Mouse (Mus musculus) brain, embryonic 18.5 days (tissue): Measurements from ENCODE around the gene Gm5728.
"Not testable (repeated sequence)": the region's sequence is repeated elsewhere in the genome, so short reads cannot be mapped to it uniquely, and the experiment has no call there.

Experiments used
- DNase-seq: peaks from one replicate; pipeline ENCODE4 v3.0.0-alpha.2; 2012; ENCODE audit warnings: low read depth, low spot score

Gene Gm5728

DNA sequence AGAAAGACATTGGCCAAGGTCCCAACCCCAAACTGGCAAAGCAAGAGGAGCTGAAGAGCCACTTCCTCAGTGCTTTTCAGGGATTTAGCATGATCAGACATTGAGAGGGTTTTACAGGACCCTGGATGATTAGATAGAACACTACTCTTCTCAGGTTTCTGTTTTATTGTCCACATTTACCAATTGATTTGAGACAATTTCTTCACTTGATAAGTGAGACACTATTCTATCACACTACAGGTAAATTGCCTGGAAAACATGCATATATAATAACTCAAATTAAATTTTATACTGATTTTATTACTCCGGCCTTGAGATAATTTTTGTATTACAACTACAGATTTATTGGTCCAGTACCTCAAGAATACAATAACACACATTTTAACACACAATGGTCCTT, at the start of gene Gm5728:
Gm5728 (minus strand) TSS at position 101 of the 400 bp plus-strand sequence.
- not testable (repeated sequence) for DNase-seq

DNA sequence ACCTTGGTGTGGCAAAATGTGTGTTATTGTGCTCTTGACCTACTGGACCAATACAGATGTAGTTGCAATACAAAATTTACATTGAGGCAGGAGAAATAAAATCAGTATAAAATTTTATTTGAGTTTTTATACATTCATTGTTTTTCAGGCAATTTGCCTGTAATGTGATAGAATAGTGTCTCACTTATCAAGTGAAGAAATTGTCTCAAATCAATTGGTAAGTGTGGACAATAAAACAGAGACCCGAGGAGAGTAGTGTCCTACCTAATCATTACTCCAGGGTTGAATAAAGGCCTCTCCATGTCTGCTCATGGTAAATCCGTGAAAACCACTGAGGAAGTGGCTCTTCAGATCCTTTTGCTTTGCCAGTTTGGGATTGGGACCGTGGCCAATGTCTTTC, 42.4 kb upstream of the Gm5728 start, which contains the start of gene Vmn1r100:
Vmn1r100 (plus strand) TSS at position 301 of the 400 bp plus-strand sequence.
- DNase-seq, result not testable (repeated sequence)

DNA sequence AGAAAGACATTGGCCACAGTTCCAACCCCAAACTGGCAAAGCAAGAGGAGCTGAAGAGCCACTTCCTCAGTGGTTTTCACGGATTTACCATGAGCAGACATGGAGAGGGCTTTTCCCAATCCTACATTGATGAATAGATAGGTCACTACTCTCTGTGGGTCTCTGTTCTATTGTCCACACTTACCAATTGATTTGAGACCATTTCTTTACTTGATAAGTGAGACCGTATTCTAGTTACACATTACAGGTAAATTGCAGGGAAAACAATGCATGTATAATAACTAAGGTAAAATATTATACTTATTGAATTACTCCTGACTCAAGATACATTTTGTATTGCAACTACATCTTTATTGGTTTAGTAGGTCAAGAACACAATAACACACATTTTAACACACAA, 41.2 kb downstream of the Gm5728 start, which contains the start of gene Gm4133:
Gm4133 (minus strand) TSS at position 101 of the 400 bp plus-strand sequence.
- DNase-seq, result not testable (repeated sequence)
